Mouse (Mus musculus) cortical plate, adult 2 months (tissue): ENCODE measurements around the gene Vps13d.

Source experiments
- CTCF ChIP-seq: fragments of 200-500 bp; IDR thresholded peaks from 2 replicates; pipeline ENCODE4 v1.5.1; 2011; ENCODE audit warnings: mild to moderate bottlenecking, control low read depth, low read length; ENCODE audit not compliant: insufficient read depth; ENCODE audit errors: extremely low read depth
- POLR2A ChIP-seq: fragments of 200-500 bp; IDR thresholded peaks from 2 replicates; pipeline ENCODE4 v1.6.1; 2011; ENCODE audit warnings: mild to moderate bottlenecking, low read length, control low read depth; ENCODE audit not compliant: insufficient read depth; ENCODE audit errors: extremely low read depth

DNA sequence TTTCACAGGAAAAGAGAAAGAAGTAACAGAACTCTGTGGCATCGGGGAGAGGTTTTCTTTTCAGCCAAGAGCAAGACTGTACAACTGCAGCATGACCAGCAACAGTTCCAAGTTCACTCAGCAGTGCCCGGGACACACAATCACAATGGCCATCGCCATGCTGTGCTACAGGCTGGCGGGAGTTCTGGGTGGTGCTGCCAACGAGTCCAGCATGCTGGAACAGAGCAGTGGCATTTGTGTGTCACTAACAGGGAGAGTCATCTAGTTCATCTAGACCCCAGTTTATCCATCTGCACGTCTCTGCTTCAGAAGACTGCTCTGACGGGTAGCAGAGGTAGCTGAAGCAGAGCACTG lies 169.4 kb downstream of the Vps13d start:
- TF ChIP-seq CTCF (no peak), POLR2A (no peak)
